Mouse (Mus musculus) Muller cell, postnatal 12 days (primary cell): Measurements from ENCODE around the gene 3110082I17Rik.

Experiments used
- DNase-seq: peaks from one replicate; pipeline ENCODE4 v3.0.0-alpha.2; 2015; ENCODE audit errors: inconsistent ontology term

Gene 3110082I17Rik

GRCm38 (mm10) chr5:139418633-139419032, 41.7 kb downstream of the 3110082I17Rik start:
- peak; percentile 58 for DNase-seq

GRCm38 (mm10) chr5:139418110-139418509, 42.2 kb downstream of the 3110082I17Rik start:
- no peak for DNase-seq

GRCm38 (mm10) chr5:139417480-139417879, 42.8 kb downstream of the 3110082I17Rik start:
- no peak for DNase-seq

- DNase-seq = no peak
Measured at GRCm38 (mm10) chr5:139416942-139417341, 43.4 kb downstream of the 3110082I17Rik start.

- no peak for DNase-seq
Measured at GRCm38 (mm10) chr5:139415001-139415400, 45.3 kb downstream of the 3110082I17Rik start.

GRCm38 (mm10) chr5:139413545-139413944, 46.8 kb downstream of the 3110082I17Rik start:
- no peak for DNase-seq

- no peak for DNase-seq
Measured at GRCm38 (mm10) chr5:139411665-139412314, 48.5 kb downstream of the 3110082I17Rik start.

- no peak for DNase-seq
Measured at GRCm38 (mm10) chr5:139411117-139411516, 49.2 kb downstream of the 3110082I17Rik start.

GRCm38 (mm10) chr5:139410056-139410455, 50.3 kb downstream of the 3110082I17Rik start:
- no peak for DNase-seq

- DNase-seq = peak; percentile 94
Measured at GRCm38 (mm10) chr5:139409412-139409811, 50.9 kb downstream of the 3110082I17Rik start.

GRCm38 (mm10) chr5:139408511-139408910, 51.8 kb downstream of the 3110082I17Rik start:
- DNase-seq = no peak

- DNase-seq = no peak
Measured at GRCm38 (mm10) chr5:139407121-139407885, 53.0 kb downstream of the 3110082I17Rik start.

- no peak for DNase-seq
Measured at GRCm38 (mm10) chr5:139405953-139406352, 54.4 kb downstream of the 3110082I17Rik start.

- no peak for DNase-seq
Measured at GRCm38 (mm10) chr5:139405478-139405877, 54.8 kb downstream of the 3110082I17Rik start.

- DNase-seq = no peak
Measured at GRCm38 (mm10) chr5:139404801-139405401, 55.4 kb downstream of the 3110082I17Rik start, which contains the start of gene C130050O18Rik. TSS of gene C130050O18Rik (plus strand) at chr5:139405280.

- no peak for DNase-seq
Measured at GRCm38 (mm10) chr5:139403692-139404260, 56.6 kb downstream of the 3110082I17Rik start.

- no peak for DNase-seq
Measured at GRCm38 (mm10) chr5:139402106-139402505, 58.2 kb downstream of the 3110082I17Rik start.

GRCm38 (mm10) chr5:139399991-139400390, 60.3 kb downstream of the 3110082I17Rik start:
- no peak for DNase-seq

- DNase-seq = no peak
Measured at GRCm38 (mm10) chr5:139398786-139399185, 61.5 kb downstream of the 3110082I17Rik start.

- peak; percentile 89 for DNase-seq
Measured at GRCm38 (mm10) chr5:139397959-139398753, 62.2 kb downstream of the 3110082I17Rik start.

- DNase-seq = no peak
Measured at GRCm38 (mm10) chr5:139397359-139397916, 62.9 kb downstream of the 3110082I17Rik start.
